Mouse (Mus musculus) kidney, adult 2 months (tissue): ENCODE results near the gene Cyp2t4. TPM values are rescaled to one million over a fixed set of nuclear protein-coding genes. Genes with fewer than 3 reads are reported as not detected.
A peak's percentile ranks its signal among the peaks of the same experiment; 100 is the strongest.

Experiments
- DNase-seq: peaks from one replicate; pipeline ENCODE4 v3.0.0; 2021
- H3K27ac ChIP-seq: fragments of 200-500 bp; 2 replicates; pipeline ENCODE4 v1.5.1; 2012; ENCODE audit warnings: low read depth, low read length, control low read depth, inconsistent platforms; ENCODE audit not compliant: insufficient read depth
- H3K27me3 ChIP-seq: fragments of 200-500 bp; replicated peaks from 2 replicates; pipeline ENCODE4 v1.6.1; 2012; ENCODE audit warnings: mild to moderate bottlenecking, moderate library complexity, low read length, inconsistent platforms; ENCODE audit not compliant: control insufficient read depth, insufficient read depth
- H3K36me3 ChIP-seq: fragments of 200-500 bp; 2 replicates; pipeline ENCODE4 v1.6.1; 2012; ENCODE audit warnings: mild to moderate bottlenecking, moderate library complexity, low read length, inconsistent platforms; ENCODE audit not compliant: control insufficient read depth, insufficient read depth
- H3K4me1 ChIP-seq: fragments of 200-500 bp; 2 replicates; pipeline ENCODE4 v1.6.1; 2011; ENCODE audit warnings: low read length; ENCODE audit not compliant: control insufficient read depth, insufficient read depth
- H3K4me3 ChIP-seq: fragments of 200-500 bp; 2 replicates; pipeline ENCODE4 v1.5.1; 2011; ENCODE audit warnings: mild to moderate bottlenecking, low read depth, low read length, control low read depth; ENCODE audit not compliant: insufficient read depth
- CTCF ChIP-seq: fragments of 200-500 bp; conservative IDR thresholded peaks from 2 replicates; pipeline ENCODE4 v1.5.1; 2011; ENCODE audit warnings: low read depth, mild to moderate bottlenecking, control low read depth, low read length, moderate library complexity, mixed read lengths; ENCODE audit not compliant: insufficient read depth, insufficient read length
- POLR2A ChIP-seq: fragments of 200-500 bp; IDR thresholded peaks from one replicate; pipeline ENCODE4 v1.6.1; 2011; ENCODE audit warnings: low read depth, low read length, control low read depth
- WGBS: fragments of 180-500 bp; shearing (Covaris S2); methylation state at CpG from one replicate; pipeline ENCODE4 v1.1.7; 2018; 5-methylcytosine and 5-hydroxymethylcytosine counted together
- polyA plus RNA-seq: library from polyadenylated mRNA; depleted of rRNA; stranded (reverse); fragments of >200 nt; gene quantifications from 2 replicates; pipeline ENCODE4 v1.2.3, GENCODE M21; 2012

The Cyp2t4 gene
- polyA plus RNA-seq, 1 experiment = not detected

DNA sequence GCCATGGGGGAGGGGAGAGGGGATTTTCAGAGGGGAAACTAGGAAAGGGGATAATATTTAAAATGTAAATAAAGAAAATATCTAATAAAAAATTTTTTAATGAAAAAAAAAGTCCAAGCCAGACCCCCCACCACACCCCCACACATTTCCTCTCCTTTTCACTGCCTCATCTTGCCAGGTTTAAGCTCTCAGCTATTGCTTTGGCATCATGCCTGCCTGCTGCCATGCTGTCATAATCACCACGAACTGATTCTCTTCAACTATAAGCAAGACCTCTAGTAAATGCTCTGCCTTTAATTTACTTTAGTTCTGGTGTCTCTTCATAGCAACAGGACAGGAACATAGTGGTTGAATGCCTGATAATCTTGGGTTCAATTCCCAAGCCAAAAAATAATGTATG is 29.0 kb downstream of the Cyp2t4 start:
- Histone ChIP-seq H3K4me1 (peaks cover 13% of the 10 kb centered on the region), H3K4me3 (no peak overlapping the region), H3K36me3 (no peaks in the 10 kb centered on the region; the same call in 1 of the 2 replicates), H3K27me3 (no peaks in the 10 kb centered on the region), H3K27ac (no peak overlapping the region)
- no peak for DNase-seq
- WGBS = 58% methylated on average over 1 of the region's 1 CpGs
- no peak for TF ChIP-seq POLR2A
- TF ChIP-seq CTCF = no peak

GRCm38 (mm10) chr7:27184964-27185363 is 31.4 kb downstream of the Cyp2t4 start:
- no peak for DNase-seq
- Histone ChIP-seq H3K4me3 (no peak overlapping the region), H3K27me3 (no peaks in the 10 kb centered on the region), H3K4me1 (peaks cover 7% of the 10 kb centered on the region), H3K27ac (no peak overlapping the region), H3K36me3 (peaks cover 3% of the 10 kb centered on the region; the same call in 1 of the 2 replicates)
- 55% methylated on average over 3 of the region's 3 CpGs for WGBS
- peak; percentile 80 for TF ChIP-seq CTCF
- no peak for TF ChIP-seq POLR2A

- WGBS = 43% methylated on average over 5 of the region's 5 CpGs
- Histone ChIP-seq H3K4me1 (peaks cover 2% of the 10 kb centered on the region), H3K27me3 (no peaks in the 10 kb centered on the region), H3K36me3 (peaks cover 3% of the 10 kb centered on the region; the same call in 1 of the 2 replicates), H3K27ac (no peak overlapping the region), H3K4me3 (no peak overlapping the region)
- TF ChIP-seq POLR2A = no peak
- peak; percentile 72 for DNase-seq
These were observed 32.5 kb downstream of the Cyp2t4 start for GRCm38 (mm10) chr7:27185986-27186385.

- TF ChIP-seq POLR2A (no peak), CTCF (peak; percentile 40; the same call in 1 of the 2 replicates)
- no peak overlapping the region for H3K27ac ChIP-seq
- WGBS = 97% methylated on average over 10 of the region's 10 CpGs
These were observed 35.9 kb downstream of the Cyp2t4 start for GRCm38 (mm10) chr7:27189271-27189931.

GRCm38 (mm10) chr7:27192434-27192833 is 38.9 kb downstream of the Cyp2t4 start:
- Histone ChIP-seq H3K36me3 (peaks cover 3% of the 10 kb centered on the region; the same call in 1 of the 2 replicates), H3K4me1 (peaks cover 4% of the 10 kb centered on the region; the same call in 1 of the 2 replicates), H3K27ac (no peak overlapping the region), H3K4me3 (no peak overlapping the region), H3K27me3 (no peaks in the 10 kb centered on the region)
- no peak for DNase-seq
- TF ChIP-seq POLR2A (no peak), CTCF (no peak)
- 94% methylated on average over 5 of the region's 5 CpGs for WGBS

More at GRCm38 (mm10) chr7:27189271-27189931, 35.9 kb downstream of the Cyp2t4 start:
- H3K4me1 ChIP-seq = no peaks in the 10 kb centered on the region; the same call in 1 of the 2 replicates
- H3K4me3 ChIP-seq = no peak overlapping the region
- H3K27me3 ChIP-seq = no peaks in the 10 kb centered on the region
- peaks cover 3% of the 10 kb centered on the region; the same call in 1 of the 2 replicates for H3K36me3 ChIP-seq
- DNase-seq = peak; percentile 21

- H3K27ac ChIP-seq = no peak overlapping the region
- TF ChIP-seq POLR2A (no peak), CTCF (no peak)
- WGBS = 63% methylated on average over 4 of the region's 4 CpGs
- H3K4me3 ChIP-seq = no peak overlapping the region
- peaks cover 4% of the 10 kb centered on the region; the same call in 1 of the 2 replicates for H3K4me1 ChIP-seq
- H3K36me3 ChIP-seq = peaks cover 3% of the 10 kb centered on the region; the same call in 1 of the 2 replicates
- no peak for DNase-seq
- no peaks in the 10 kb centered on the region for H3K27me3 ChIP-seq
These were observed 40.2 kb downstream of the Cyp2t4 start for GRCm38 (mm10) chr7:27193731-27194130.
